Mouse (Mus musculus) embryo, embryonic 9.5 days (tissue): ENCODE measurements around the gene Bdh1.

ENCODE experiments used
- DNase-seq: peaks from one replicate; pipeline ENCODE4 v3.0.0-alpha.2; 2017; ENCODE audit errors: extremely low spot score

Gene Bdh1

DNA sequence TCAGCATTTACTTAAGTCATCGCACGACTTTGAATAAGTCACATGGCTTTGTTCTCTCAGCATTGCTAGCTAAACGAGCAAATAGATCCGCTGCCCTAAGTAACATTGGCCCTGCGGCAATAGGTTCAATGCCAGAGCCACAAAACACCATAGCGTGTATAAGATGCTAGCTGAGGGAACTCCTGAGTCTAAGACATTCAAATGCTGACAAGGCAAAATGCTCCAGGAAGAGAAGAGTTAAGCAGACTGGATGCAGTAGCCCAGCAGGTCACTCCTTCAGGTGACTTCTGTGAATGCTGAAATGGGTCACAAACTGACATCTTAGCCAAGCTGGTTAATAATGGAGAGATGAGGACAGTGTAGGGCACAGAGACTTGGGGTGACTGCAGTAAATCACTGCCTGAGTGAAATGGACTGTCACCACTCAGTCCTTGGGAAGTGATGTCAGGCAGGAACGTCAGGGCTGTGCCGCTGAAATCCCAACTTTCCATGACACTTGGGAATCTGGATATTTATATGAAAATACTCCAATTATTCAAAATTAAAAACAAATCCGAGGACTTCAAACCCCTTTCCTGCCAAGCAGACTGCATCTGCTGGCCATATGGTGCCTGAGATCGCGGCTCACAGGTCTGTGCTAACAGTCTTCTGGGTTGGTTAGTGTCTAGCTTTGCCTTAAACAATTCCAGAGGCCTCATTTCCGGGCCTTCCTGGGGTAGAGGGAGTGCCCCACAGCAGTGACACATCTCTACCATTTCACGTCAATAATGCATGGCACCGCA is 79.1 kb downstream of the Bdh1 start:
- DNase-seq: peak; percentile 34

GRCm38 (mm10) chr16:31501751-31502365 is 79.8 kb downstream of the Bdh1 start:
- DNase-seq: no peak

DNA sequence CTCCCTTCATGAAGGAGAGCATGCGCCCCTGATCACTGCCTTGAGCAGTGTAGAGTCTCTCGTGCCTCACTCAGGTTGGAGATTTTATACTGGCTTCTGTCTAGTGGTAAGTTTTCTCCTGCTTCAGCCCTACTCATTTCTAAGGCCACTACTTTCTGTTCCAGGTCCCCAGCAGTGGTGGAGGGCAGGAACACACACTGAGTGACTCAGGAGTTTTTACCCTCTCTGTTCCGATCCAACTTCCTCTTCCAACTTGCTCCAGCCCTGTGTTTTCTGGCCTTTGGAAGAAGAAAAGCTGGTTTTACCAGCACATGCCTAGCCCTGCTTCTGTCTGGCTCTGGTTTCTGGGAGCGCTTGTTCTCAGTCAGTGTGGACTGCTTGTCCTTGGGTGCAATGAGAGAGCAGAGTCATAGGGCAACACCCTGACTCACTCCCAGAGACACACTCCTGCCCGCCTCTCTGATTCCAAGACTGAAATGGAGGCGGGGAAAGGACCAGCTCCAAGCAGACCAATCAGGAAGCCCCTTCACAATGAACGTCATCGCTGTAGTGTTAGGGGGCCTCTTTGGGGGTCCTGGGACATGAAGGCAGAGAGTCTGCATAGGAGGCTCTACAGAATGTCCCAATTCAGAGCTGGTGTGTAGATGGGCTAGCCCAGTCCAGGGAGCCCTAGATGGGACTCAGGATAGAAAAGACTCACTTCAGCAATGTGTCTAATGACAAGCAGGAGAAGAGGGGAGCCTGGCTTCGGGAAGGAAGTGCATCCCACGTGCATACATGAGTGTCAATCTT is 84.8 kb downstream of the Bdh1 start:
- DNase-seq: peak; percentile 36

DNA sequence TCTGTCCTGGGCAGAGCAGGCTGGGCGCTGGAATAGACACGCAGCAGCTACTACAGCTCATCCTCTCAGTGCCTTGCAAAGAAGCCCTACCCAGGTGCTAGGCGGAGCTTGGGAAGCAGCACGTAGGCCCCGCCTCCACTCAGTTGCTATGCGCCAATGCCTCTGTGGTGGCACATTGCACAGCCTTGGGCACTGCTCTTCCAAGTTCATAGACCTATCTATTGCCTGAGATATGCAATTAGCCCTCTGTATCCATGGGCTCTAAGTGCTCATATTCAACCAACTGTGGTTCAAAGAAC is 85.3 kb downstream of the Bdh1 start:
- DNase-seq: peak; percentile 47

- DNase-seq: peak; percentile 65
Observed at GRCm38 (mm10) chr16:31507794-31508526, 85.9 kb downstream of the Bdh1 start.
